Mouse (Mus musculus): ENCODE measurements around the gene Sf3b2.

The Sf3b2 gene

GRCm38 (mm10) chr19:5294972-5295735, at the start of gene Sf3b2:
Gene Sf3b2 (minus strand): TSS chr19:5295455.
- DNase-seq (ENCODE audit: extremely low read depth, low read depth): peak; percentile 99

GRCm38 (mm10) chr19:5341360-5341759, 46.1 kb upstream of the Sf3b2 start:
- DNase-seq (ENCODE audit: extremely low read depth, low read depth): no peak

DNA sequence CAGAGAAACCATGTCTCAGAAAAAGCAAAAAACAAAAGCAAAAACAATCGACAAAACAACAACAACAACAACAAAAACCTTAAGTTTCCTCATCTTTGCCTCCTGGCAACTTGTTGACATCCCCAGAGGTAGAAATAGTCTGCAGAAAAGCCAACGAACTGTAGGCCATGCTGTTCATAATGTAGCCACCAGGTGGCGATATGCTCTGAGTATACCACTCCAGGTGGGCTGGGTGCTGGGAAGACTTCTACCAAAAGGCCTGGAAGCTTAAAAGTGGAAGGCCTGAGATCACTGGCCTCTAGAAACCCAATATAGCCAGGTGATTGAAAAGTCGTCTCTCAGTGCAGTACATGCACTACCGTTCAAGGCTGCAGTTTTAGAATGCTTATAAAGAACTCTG, 42.7 kb upstream of the Sf3b2 start:
- peak; percentile 50 for DNase-seq (ENCODE audit: extremely low read depth, low read depth)

- no peak for DNase-seq (ENCODE audit: extremely low read depth, low read depth)
These were observed 40.2 kb upstream of the Sf3b2 start, which contains the start of gene Catsper1 for GRCm38 (mm10) chr19:5335441-5335840. Gene Catsper1 (plus strand): TSS chr19:5335741.

- DNase-seq (ENCODE audit: extremely low read depth, low read depth): no peak
These were observed 39.5 kb upstream of the Sf3b2 start for GRCm38 (mm10) chr19:5334741-5335140.

DNA sequence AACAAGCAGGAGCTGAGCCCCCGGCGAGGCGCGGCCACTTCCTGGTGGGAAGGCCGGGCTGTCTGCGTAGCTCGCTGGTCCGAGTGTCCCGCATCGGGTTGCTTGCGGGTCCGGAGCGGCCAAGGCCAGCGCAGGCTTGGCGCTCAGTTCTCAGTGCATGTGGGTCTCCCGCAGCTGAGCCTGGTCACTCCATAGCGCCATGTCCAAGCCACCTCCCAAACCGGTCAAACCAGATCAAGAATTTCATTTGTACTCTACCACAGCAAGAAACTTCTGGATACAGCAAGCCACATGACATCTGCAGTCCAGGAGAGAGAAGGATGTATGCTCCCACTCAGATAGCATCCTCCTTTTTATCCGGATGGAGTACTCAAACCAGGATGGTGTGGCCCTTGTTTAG, 32.7 kb upstream of the Sf3b2 start:
- no peak for DNase-seq (ENCODE audit: extremely low read depth, low read depth)

DNA sequence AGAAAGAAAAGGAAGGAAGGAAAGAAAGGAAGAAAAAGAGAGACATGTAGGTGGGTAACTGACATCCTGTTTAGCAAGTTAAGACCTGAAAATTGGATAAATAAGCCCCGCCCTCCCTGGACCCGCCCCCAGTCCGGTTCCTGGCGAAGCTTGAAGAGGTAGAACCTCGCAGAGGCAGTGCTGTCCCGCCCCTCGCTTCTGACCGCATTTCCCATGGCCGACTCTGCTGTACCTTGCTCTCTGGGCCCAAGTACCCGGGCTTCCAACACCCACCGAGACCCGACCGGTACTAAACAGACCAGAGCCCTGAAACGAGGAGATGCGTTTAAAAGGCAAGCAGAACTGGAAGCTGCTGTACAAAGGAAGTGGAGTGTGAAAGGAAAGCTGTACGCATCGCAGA, 28.5 kb upstream of the Sf3b2 start:
- DNase-seq (ENCODE audit: extremely low read depth, low read depth): no peak

DNA sequence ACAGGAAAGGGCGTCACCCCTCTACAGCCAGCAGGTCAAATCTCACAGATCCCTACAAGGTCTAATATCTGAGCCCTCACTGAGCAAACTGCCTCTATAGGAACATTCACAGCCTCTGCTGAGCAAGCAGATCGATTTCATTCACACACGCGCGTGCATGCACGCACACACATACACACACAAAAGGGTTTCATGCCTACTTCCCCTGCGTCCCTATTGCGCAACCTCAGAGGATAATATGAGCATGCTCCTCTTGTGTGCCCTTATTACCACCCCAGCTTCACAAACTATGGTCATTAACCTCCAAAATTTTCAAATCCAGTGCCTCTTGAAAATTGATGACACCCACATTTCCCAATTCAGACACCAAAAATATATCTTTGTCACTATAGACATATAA, 17.9 kb upstream of the Sf3b2 start:
- DNase-seq (ENCODE audit: extremely low read depth, low read depth): no peak

DNA sequence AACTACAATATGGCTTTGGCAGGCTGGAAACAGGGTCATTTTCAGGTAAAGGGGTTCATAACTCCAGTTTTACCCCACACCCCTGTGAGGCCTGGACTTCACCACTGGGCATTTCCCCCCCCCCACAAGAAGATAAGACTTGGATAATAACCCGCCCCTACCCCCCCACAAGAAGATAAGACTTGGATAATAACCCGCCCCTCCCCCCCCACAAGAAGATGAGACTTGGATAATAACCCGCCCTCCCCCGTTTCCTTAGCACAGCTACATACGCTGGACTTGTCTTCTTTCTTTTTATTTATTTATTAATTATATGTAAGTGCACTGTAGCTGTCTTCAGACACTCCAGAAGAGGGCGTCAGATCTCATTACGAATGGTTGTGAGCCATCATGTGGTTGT, 13.8 kb upstream of the Sf3b2 start:
- DNase-seq (ENCODE audit: extremely low read depth, low read depth): no peak

GRCm38 (mm10) chr19:5306968-5307734, 11.9 kb upstream of the Sf3b2 start:
- DNase-seq (ENCODE audit: extremely low read depth, low read depth): no peak

DNA sequence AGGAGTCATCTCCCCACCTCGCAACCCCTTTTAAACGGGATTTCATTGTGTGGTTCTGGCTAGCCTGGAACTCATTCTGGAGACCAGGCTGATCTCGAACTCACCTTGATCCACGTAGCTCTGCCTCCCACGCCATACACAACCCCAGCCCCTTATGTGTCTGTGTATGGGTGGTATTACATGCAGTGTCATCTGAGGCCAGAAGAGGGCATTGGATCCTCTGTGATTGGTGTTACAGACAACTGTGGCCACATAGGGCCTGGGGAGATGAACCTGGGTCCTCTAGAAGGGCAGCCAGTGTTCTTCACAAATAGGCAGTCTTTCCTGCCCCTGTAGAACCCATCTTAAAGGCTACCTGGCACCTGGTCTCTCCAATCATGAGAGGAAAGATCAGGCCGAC, 11.0 kb upstream of the Sf3b2 start:
- DNase-seq (ENCODE audit: extremely low read depth, low read depth): no peak

- peak; percentile 47 for DNase-seq (ENCODE audit: extremely low read depth, low read depth)
These were observed 7.2 kb upstream of the Sf3b2 start for GRCm38 (mm10) chr19:5302455-5302854.

GRCm38 (mm10) chr19:5300588-5300987, 5.3 kb upstream of the Sf3b2 start:
- DNase-seq (ENCODE audit: extremely low read depth, low read depth): no peak

GRCm38 (mm10) chr19:5297903-5298800, 2.9 kb upstream of the Sf3b2 start, which contains the start of gene Gal3st3:
Gene Gal3st3 (plus strand): TSS chr19:5298331.
- DNase-seq (ENCODE audit: extremely low read depth, low read depth): no peak

GRCm38 (mm10) chr19:5296630-5297029, 1.4 kb upstream of the Sf3b2 start:
- no peak for DNase-seq (ENCODE audit: extremely low read depth, low read depth)

- no peak for DNase-seq (ENCODE audit: extremely low read depth, low read depth)
These were observed 451 bp upstream of the Sf3b2 start for GRCm38 (mm10) chr19:5295736-5296075.

GRCm38 (mm10) chr19:5278381-5278780, 16.9 kb downstream of the Sf3b2 start:
- no peak for DNase-seq (ENCODE audit: extremely low read depth, low read depth)

DNA sequence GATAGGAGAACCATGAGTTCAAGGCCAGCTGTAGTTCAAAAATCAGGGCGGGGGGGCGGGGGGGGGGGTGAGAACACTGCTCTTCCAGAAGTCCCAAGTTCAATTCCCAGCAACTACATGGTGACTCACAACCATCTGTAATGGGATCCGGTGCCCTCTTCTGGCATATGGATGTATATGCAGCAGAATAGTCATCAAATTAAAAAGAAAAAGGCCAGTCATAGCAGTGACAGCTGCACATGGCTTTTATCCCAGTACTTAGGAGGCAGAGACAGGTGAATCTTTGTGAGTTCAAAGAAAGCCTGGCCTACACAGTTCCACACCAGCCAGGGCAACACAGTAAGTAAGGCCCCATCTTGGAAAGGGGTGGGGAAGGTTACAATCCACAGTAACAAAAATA, 18.1 kb downstream of the Sf3b2 start:
- no peak for DNase-seq (ENCODE audit: extremely low read depth, low read depth)

- DNase-seq (ENCODE audit: extremely low read depth, low read depth): no peak
These were observed 18.7 kb downstream of the Sf3b2 start for GRCm38 (mm10) chr19:5276531-5276930.

DNA sequence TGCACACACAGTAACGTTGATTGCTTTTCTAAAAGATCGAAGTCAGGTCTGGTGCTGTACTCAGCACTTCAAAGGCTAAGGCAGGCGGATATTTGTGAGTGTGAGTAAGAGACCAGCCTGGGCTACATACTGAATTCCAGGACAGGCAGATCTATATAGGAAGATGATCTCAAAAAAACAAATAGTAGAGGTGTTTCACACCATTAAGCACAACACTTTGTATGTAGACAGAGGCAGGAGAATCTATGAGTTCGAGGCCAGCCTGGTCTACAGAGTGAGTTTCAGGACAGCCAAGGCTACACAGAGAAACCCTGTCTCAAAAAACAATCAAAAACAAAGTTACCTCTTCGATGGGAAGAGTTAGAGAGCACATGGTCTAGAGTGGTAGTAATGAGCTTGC, 19.5 kb downstream of the Sf3b2 start:
- DNase-seq (ENCODE audit: extremely low read depth, low read depth): no peak

- DNase-seq (ENCODE audit: extremely low read depth, low read depth): no peak
These were observed 20.6 kb downstream of the Sf3b2 start for GRCm38 (mm10) chr19:5274641-5275040.

DNA sequence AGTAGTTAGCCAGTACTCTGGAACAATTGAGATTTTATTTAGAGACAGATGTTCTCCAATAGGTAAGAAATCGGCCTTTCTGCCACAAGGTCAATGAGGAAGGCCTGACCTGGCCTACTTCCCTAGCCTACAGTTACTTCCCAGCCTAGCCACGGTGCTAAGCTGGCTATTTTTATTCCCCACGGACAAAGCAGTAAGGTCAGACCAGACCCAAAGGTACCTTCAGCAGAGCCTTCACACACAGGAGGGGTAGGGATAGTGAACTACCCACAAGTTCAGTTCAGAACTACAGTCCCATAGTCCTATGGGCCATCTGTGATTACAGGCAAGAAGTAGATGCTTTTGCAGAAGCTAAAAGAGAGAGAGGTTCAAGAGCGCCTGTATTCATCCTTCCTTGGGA, 21.3 kb downstream of the Sf3b2 start:
- DNase-seq (ENCODE audit: extremely low read depth, low read depth): no peak
